Mouse (Mus musculus): ENCODE data around the gene Adcy4. TPM values are rescaled to one million over a fixed set of nuclear protein-coding genes. Genes with fewer than 3 reads are reported as not detected.

Adcy4 gene
- total and polyA plus RNA-seq, 2 experiments from 2014 or later, result 10.6 to 17.4 TPM

DNA sequence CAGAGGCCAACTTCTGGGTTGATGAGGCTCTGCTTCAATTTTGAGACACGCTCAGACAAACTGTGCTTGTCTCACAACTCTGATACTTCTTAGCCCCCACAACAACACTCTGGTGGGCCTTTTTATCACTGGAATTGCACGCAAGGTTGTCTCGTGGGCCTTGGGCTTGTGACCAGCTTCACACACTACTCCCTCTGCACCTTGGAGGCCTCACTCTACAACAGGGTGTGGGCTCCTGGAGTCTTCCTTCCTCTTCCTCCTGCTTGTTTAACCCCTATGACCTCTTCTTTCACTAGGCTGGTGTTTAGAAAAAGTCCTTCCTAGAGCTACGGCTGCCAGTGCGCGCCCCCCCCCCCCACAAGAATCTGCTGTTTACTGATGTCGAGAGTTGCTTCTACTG lies 7.2 kb downstream of the Adcy4 start:
- peaks cover 19% of the 10 kb centered on the region; the same call in 1 of the 2 replicates for H3K36me3 ChIP-seq (replicated peaks; ENCODE audit: control insufficient read depth, insufficient read depth, low read length)
- no peaks in the 10 kb centered on the region for H3K9me3 ChIP-seq (replicated peaks; ENCODE audit: control insufficient read depth, low read length)
- H3K27me3 ChIP-seq (ENCODE audit: control insufficient read depth, insufficient read depth, low read length), result 0 out of 2 replicates have a peak, but pooled peaks cover 4% of the 10 kb centered on the region
- 54% methylated on average over 7 of the region's 7 CpGs for WGBS
- no peak for ATAC-seq (ENCODE audit: insufficient read depth, low read depth)
- no peak for DNase-seq (ENCODE audit: low spot score)
- no peak overlapping the region for H3K4me2 ChIP-seq (ENCODE audit: low read depth, low read length)
- no peak overlapping the region for H3K9ac ChIP-seq (replicated peaks; ENCODE audit: low read depth, low read length)
- no peaks in the 10 kb centered on the region for H3K4me1 ChIP-seq (ENCODE audit: control insufficient read depth, insufficient read depth)
- no peak overlapping the region for H3K27ac ChIP-seq (ENCODE audit: low read depth)
- TF ChIP-seq CTCF (IDR thresholded peaks at IDR 0.05; ENCODE audit: low read depth) (no peak), EP300 (IDR thresholded peaks at IDR 0.05; ENCODE audit: low read depth) (no peak)
- H3K4me3 ChIP-seq (ENCODE audit: low read depth, low read length), result no peak overlapping the region

DNA sequence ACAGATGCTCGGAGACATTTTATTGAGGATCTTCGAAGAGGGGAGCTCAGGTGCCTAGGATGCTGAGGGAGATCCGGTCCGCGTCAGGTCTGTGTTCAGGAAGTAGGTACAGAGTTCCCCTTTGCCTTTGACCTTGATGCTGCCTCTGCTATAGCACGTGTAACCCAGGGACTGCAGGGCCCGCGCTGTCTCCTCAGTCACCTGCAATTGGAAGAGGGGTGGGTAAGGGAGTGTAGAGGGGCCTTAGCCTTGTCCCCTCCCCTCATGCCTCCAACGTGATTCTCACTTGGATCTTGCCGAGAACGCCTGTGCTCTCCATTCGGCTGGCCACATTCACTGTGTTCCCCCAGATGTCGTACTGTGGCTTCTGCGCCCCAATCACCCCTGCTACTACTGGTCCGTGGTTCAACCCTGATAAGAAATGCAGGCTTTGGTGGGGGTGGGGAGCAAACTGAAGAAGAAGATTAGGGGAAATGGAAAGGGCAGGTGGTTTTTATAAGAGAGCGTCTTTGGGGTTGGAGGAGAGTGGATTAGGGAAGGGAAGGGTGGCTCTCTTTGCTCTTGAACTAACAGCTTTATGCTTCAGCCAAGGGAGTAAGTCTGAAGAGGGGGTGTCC lies 14.7 kb downstream of the Adcy4 start:
- Histone ChIP-seq H3K4me3 (ENCODE audit: low read depth, low read length) (no peak overlapping the region), H3K4me2 (ENCODE audit: low read depth, low read length) (no peak overlapping the region)
- no peak for ATAC-seq (ENCODE audit: insufficient read depth, low read depth)

DNA sequence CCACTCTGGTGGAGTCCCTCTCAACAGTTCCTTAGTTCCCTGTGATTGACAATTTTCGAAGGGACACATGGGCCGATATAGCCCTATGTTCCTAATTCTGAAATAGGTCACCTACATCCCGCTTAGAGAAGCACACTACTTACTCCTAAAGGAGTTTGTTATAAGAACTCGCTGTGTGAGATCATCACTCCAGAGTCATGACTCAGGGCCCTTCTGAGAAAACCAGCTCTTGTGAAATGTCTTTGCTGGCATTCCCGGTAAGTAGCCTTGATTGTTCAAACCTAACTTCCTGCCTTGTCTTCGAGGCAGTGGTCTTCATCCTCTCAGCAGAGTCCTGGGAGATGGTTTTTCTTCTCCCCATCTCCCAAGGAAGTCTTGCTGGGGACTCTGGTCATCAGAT lies 15.3 kb downstream of the Adcy4 start:
- peaks cover 24% of the 10 kb centered on the region; the same call in 1 of the 2 replicates for H3K27me3 ChIP-seq (ENCODE audit: control insufficient read depth, insufficient read depth, low read length)

More for the DNA sequence above, 14.7 kb downstream of the Adcy4 start:
- H3K9me3 ChIP-seq (replicated peaks; ENCODE audit: control insufficient read depth, low read length), result no peaks in the 10 kb centered on the region
- H3K36me3 ChIP-seq (replicated peaks; ENCODE audit: control insufficient read depth, insufficient read depth, low read length), result peaks cover 16% of the 10 kb centered on the region; the same call in 1 of the 2 replicates
- H3K27me3 ChIP-seq (ENCODE audit: control insufficient read depth, insufficient read depth, low read length), result peaks cover 24% of the 10 kb centered on the region; the same call in 1 of the 2 replicates
- TF ChIP-seq CTCF (IDR thresholded peaks at IDR 0.05; ENCODE audit: low read depth), result no peak
- no peak for TF ChIP-seq EP300 (IDR thresholded peaks at IDR 0.05; ENCODE audit: low read depth)
- H3K9ac ChIP-seq (replicated peaks; ENCODE audit: low read depth, low read length), result no peak overlapping the region
- H3K27ac ChIP-seq (ENCODE audit: low read depth), result no peak overlapping the region
- H3K4me1 ChIP-seq (ENCODE audit: control insufficient read depth, insufficient read depth), result peaks cover 9% of the 10 kb centered on the region; the same call in 1 of the 2 replicates
- WGBS, result 75% methylated on average over 16 of the region's 16 CpGs
- DNase-seq (ENCODE audit: low spot score), result no peak

DNA sequence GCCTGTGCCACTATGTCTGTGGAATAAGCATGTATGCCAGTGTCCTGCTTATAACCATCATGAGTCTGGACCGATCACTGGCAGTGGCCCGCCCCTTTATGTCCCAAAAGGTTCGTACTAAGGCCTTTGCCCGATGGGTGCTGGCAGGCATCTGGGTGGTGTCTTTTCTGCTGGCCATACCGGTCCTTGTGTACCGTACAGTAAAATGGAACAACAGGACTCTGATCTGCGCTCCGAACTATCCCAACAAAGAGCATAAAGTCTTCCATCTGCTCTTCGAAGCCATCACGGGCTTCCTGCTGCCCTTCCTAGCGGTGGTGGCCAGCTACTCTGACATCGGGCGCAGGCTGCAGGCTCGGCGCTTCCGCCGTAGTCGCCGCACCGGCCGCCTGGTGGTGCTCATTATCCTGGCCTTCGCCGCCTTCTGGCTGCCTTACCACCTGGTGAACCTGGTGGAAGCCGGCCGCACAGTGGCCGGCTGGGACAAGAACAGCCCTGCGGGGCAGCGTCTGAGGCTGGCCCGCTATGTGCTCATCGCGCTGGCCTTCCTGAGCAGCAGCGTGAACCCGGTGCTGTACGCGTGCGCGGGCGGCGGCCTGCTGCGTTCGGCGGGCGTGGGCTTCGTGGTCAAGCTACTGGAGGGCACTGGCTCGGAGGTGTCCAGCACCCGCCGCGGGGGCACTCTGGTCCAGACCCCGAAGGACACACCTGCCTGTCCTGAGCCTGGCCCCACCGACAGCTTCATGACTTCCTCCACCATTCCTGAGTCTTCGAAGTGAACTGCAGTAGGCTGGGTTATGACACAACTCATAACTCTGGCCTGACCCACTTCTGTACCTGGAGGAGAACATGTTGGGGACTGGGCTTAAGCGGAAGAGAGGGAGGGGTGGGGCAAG lies 16.1 kb downstream of the Adcy4 start:
- 0 out of 2 replicates have a peak overlapping the region, but pooled peaks have one; percentile 1 for H3K9ac ChIP-seq (replicated peaks; ENCODE audit: low read depth, low read length)
- peak overlapping the region; percentile 36 for H3K4me3 ChIP-seq (ENCODE audit: low read depth, low read length)
- H3K27ac ChIP-seq (ENCODE audit: low read depth), result no peak overlapping the region
- H3K36me3 ChIP-seq (replicated peaks; ENCODE audit: control insufficient read depth, insufficient read depth, low read length), result peaks cover 13% of the 10 kb centered on the region; the same call in 1 of the 2 replicates
- H3K9me3 ChIP-seq (replicated peaks; ENCODE audit: control insufficient read depth, low read length), result no peaks in the 10 kb centered on the region
- TF ChIP-seq CTCF (IDR thresholded peaks at IDR 0.05; ENCODE audit: low read depth), result peak; percentile 57
- TF ChIP-seq EP300 (IDR thresholded peaks at IDR 0.05; ENCODE audit: low read depth), result no peak
- peaks cover 24% of the 10 kb centered on the region; the same call in 1 of the 2 replicates for H3K27me3 ChIP-seq (ENCODE audit: control insufficient read depth, insufficient read depth, low read length)
- H3K4me2 ChIP-seq (ENCODE audit: low read depth, low read length), result peak overlapping the region; percentile 63
- whole genome bisulfite sequencing, result 12% methylated on average over 52 of the region's 52 CpGs
- DNase-seq (ENCODE audit: low spot score) (peak; percentile 41), ATAC-seq (ENCODE audit: insufficient read depth, low read depth) (peak; percentile 79)
- peaks cover 19% of the 10 kb centered on the region for H3K4me1 ChIP-seq (ENCODE audit: control insufficient read depth, insufficient read depth)

More for the DNA sequence above, 15.3 kb downstream of the Adcy4 start:
- TF ChIP-seq EP300 (IDR thresholded peaks at IDR 0.05; ENCODE audit: low read depth) (no peak), CTCF (IDR thresholded peaks at IDR 0.05; ENCODE audit: low read depth) (no peak)
- peaks cover 11% of the 10 kb centered on the region for H3K4me1 ChIP-seq (ENCODE audit: control insufficient read depth, insufficient read depth)
- 82% methylated on average over 6 of the region's 6 CpGs for WGBS
- H3K4me3 ChIP-seq (ENCODE audit: low read depth, low read length), result no peak overlapping the region
- H3K36me3 ChIP-seq (replicated peaks; ENCODE audit: control insufficient read depth, insufficient read depth, low read length), result peaks cover 16% of the 10 kb centered on the region; the same call in 1 of the 2 replicates
- H3K27ac ChIP-seq (ENCODE audit: low read depth), result no peak overlapping the region
- H3K4me2 ChIP-seq (ENCODE audit: low read depth, low read length), result no peak overlapping the region
- no peak for DNase-seq (ENCODE audit: low spot score)
- H3K9me3 ChIP-seq (replicated peaks; ENCODE audit: control insufficient read depth, low read length), result no peaks in the 10 kb centered on the region
- no peak overlapping the region for H3K9ac ChIP-seq (replicated peaks; ENCODE audit: low read depth, low read length)
- ATAC-seq (ENCODE audit: insufficient read depth, low read depth), result no peak

DNA sequence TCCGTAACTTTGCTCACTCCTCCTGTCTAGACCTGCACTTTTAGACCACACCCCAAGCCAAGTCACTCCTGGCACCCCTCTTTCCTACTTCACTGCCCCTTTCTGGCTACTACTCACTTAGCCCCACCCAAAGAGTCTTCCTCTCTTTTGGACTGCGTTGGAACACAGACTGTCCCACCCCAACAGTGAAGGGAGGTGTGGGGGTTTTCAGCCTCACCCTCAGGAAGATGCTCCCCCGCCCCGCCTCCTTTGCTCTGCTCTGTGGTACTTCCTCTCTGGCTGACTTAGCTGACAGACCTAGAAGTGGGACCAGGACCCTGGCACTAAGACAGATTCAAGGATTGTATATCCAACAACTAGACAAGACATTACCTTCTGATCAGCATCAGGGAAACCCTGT lies 18.2 kb downstream of the Adcy4 start, which contains the start of gene Ltb4r1:
Gene Ltb4r1, plus strand, starts transcription at position 267 of the 400 bp plus-strand sequence.
- 65% methylated on average over 4 of the region's 4 CpGs for WGBS
- Histone ChIP-seq H3K4me2 (ENCODE audit: low read depth, low read length) (no peak within 1 kb of the TSS), H3K4me1 (ENCODE audit: control insufficient read depth, insufficient read depth) (peaks cover 24% of the 10 kb centered on the region), H3K4me3 (ENCODE audit: low read depth, low read length) (no peak within 1 kb of the TSS), H3K27ac (ENCODE audit: low read depth) (no peak within 1 kb of the TSS), H3K9me3 (replicated peaks; ENCODE audit: control insufficient read depth, low read length) (no peaks in the 10 kb centered on the region), H3K9ac (replicated peaks; ENCODE audit: low read depth, low read length) (no peak within 1 kb of the TSS), H3K27me3 (ENCODE audit: control insufficient read depth, insufficient read depth, low read length) (peaks cover 36% of the 10 kb centered on the region), H3K36me3 (replicated peaks; ENCODE audit: control insufficient read depth, insufficient read depth, low read length) (peaks cover 6% of the 10 kb centered on the region; the same call in 1 of the 2 replicates)
- DNase-seq (ENCODE audit: low spot score) (no peak), ATAC-seq (ENCODE audit: insufficient read depth, low read depth) (no peak)
- TF ChIP-seq CTCF (IDR thresholded peaks at IDR 0.05; ENCODE audit: low read depth) (no peak), EP300 (IDR thresholded peaks at IDR 0.05; ENCODE audit: low read depth) (no peak)
